Mouse (Mus musculus) embryonic facial prominence, embryonic 15.5 days (tissue): ENCODE results near the gene Lrp11. TPM values are rescaled to one million over a fixed set of nuclear protein-coding genes. Genes with fewer than 3 reads are reported as not detected.
A peak's percentile ranks its signal among the peaks of the same experiment; 100 is the strongest.

Source experiments
- ATAC-seq: fragments of 200-750 bp; cut with Nextera tagmentation; 2 replicates; pipeline ENCODE4 v1.8.0; 2017; ENCODE audit warnings: low read depth, moderate TSS enrichment; ENCODE audit not compliant: insufficient number of reproducible peaks, low FRiP score, low TSS enrichment
- H3K27ac ChIP-seq: fragments of 300-500 bp; sonication (generic); replicated peaks from 2 replicates; pipeline ENCODE4 v1.5.1; 2015; ENCODE audit warnings: mild to moderate bottlenecking, inconsistent platforms
- H3K27me3 ChIP-seq: fragments of 300-500 bp; sonication (generic); 2 replicates; pipeline ENCODE4 v1.6.1; 2015; ENCODE audit warnings: inconsistent platforms
- H3K36me3 ChIP-seq: fragments of 300-500 bp; sonication (generic); 2 replicates; pipeline ENCODE4 v1.6.1; 2015; ENCODE audit warnings: mild to moderate bottlenecking, inconsistent platforms
- H3K4me1 ChIP-seq: fragments of 300-500 bp; sonication (generic); 2 replicates; pipeline ENCODE4 v1.6.1; 2015; ENCODE audit warnings: inconsistent platforms
- H3K4me2 ChIP-seq: fragments of 300-500 bp; sonication (generic); replicated peaks from 2 replicates; pipeline ENCODE4 v1.6.1; 2015; ENCODE audit warnings: mild to moderate bottlenecking, inconsistent platforms
- H3K4me3 ChIP-seq: fragments of 300-500 bp; sonication (generic); replicated peaks from 2 replicates; pipeline ENCODE4 v1.5.1; 2015; ENCODE audit warnings: mild to moderate bottlenecking, inconsistent platforms
- H3K9ac ChIP-seq: fragments of 300-500 bp; sonication (generic); 2 replicates; pipeline ENCODE4 v1.6.1; 2015; ENCODE audit warnings: inconsistent platforms
- H3K9me3 ChIP-seq: fragments of 300-500 bp; sonication (generic); replicated peaks from 2 replicates; pipeline ENCODE4 v1.6.1; 2016; ENCODE audit warnings: inconsistent platforms
- WGBS: fragments of 180-500 bp; shearing (Covaris S2); methylation state at CpG from one replicate; pipeline ENCODE4 v1.1.7; 2015; 5-methylcytosine and 5-hydroxymethylcytosine counted together
- polyA plus RNA-seq: library from polyadenylated mRNA; unstranded; fragments of >200 nt; fragmentation: Nextera tagmentation; extraction: Ambion mirVana; gene quantifications from 2 replicates; pipeline ENCODE4 v1.2.1, GENCODE M21; 2015

The Lrp11 gene
- polyA plus RNA-seq, 1 experiment from 2014 or later = 4.0 TPM

- no peak for ATAC-seq
- WGBS = 90% methylated on average over 3 of the region's 3 CpGs
- H3K9ac ChIP-seq = no peak overlapping the region
Measured at GRCm38 (mm10) chr10:7623861-7624518, 34.4 kb downstream of the Lrp11 start.

DNA sequence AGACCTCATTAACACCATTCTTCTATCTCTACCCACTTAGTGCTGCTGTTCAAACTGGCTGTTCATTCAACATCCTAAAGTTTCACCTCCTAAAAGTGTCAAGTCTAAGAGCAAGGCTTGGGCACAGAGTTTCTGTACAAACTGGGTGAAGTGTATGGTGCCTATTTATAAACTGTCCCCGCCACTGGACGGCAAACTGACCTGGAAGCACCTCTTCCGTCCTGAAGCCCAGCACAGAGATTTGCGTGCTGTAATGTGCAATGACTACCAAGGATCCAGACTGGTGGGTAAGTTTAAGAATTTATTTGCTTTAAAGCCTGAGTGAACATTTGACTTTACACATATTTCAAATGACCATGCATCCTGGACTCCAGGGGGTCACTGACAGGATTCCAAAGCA, 39.5 kb downstream of the Lrp11 start:
- Histone ChIP-seq H3K4me3 (no peak overlapping the region), H3K36me3 (peaks cover 10% of the 10 kb centered on the region; the same call in 1 of the 2 replicates), H3K27ac (no peak overlapping the region), H3K27me3 (no peaks in the 10 kb centered on the region), H3K9ac (no peak overlapping the region), H3K9me3 (no peaks in the 10 kb centered on the region), H3K4me1 (no peaks in the 10 kb centered on the region), H3K4me2 (no peak overlapping the region)
- no peak for ATAC-seq
- 89% methylated on average over 4 of the region's 4 CpGs for WGBS

More at GRCm38 (mm10) chr10:7623861-7624518, 34.4 kb downstream of the Lrp11 start:
- no peaks in the 10 kb centered on the region for H3K9me3 ChIP-seq
- no peaks in the 10 kb centered on the region for H3K4me1 ChIP-seq
- no peak overlapping the region for H3K4me2 ChIP-seq
- H3K4me3 ChIP-seq = no peak overlapping the region
- H3K27ac ChIP-seq = no peak overlapping the region
- H3K27me3 ChIP-seq = no peaks in the 10 kb centered on the region
- peaks cover 1% of the 10 kb centered on the region; the same call in 1 of the 2 replicates for H3K36me3 ChIP-seq

- 80% methylated on average over 5 of the region's 5 CpGs for WGBS
- Histone ChIP-seq H3K27ac (no peak overlapping the region), H3K9ac (no peak overlapping the region), H3K27me3 (no peaks in the 10 kb centered on the region), H3K9me3 (no peaks in the 10 kb centered on the region), H3K36me3 (peaks cover 10% of the 10 kb centered on the region; the same call in 1 of the 2 replicates), H3K4me3 (no peak overlapping the region), H3K4me2 (no peak overlapping the region), H3K4me1 (no peaks in the 10 kb centered on the region)
- ATAC-seq = no peak
Measured at GRCm38 (mm10) chr10:7630286-7630685, 40.7 kb downstream of the Lrp11 start.

DNA sequence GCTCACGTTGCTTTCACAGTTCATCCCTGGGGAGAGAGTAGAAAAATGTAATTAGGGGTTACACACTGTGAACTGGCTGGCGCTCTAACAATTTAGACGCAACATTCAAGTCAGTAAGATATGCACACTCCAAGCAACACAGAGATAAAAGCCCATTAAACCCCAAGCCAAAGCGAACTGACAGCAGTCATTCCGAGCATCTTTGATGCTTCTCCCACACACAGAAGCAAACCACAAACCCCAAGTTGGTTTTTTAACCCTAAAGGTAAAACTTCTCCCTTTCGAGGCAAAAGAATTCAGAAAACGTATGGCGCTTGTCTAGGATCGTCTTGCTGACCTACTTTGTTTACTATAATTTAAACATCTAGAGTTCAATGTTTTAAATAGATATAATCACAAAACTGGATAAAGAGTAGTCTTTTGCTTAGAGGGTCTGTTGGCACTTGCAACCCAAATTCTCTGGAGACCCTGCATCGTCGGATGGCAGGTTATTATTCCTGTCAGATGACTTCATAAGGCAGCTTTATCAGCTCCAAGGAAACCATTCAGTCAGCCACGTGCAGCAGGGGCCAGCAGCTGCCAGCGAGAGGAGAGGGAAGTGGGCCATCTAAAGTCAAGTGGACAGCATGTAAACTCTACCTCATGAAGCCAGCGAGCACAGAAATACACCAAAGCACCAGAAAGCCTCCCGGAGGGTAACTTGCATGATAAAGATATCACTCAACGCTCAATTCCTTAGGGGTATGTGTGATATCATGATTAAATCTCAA, 41.5 kb downstream of the Lrp11 start:
- H3K36me3 ChIP-seq = peaks cover 10% of the 10 kb centered on the region; the same call in 1 of the 2 replicates
- H3K27ac ChIP-seq = no peak overlapping the region
- no peaks in the 10 kb centered on the region for H3K9me3 ChIP-seq
- no peak overlapping the region for H3K4me3 ChIP-seq
- H3K4me1 ChIP-seq = no peaks in the 10 kb centered on the region
- no peak overlapping the region for H3K9ac ChIP-seq
- 63% methylated on average over 16 of the region's 16 CpGs for WGBS
- no peaks in the 10 kb centered on the region for H3K27me3 ChIP-seq
- no peak overlapping the region for H3K4me2 ChIP-seq
- ATAC-seq = no peak

DNA sequence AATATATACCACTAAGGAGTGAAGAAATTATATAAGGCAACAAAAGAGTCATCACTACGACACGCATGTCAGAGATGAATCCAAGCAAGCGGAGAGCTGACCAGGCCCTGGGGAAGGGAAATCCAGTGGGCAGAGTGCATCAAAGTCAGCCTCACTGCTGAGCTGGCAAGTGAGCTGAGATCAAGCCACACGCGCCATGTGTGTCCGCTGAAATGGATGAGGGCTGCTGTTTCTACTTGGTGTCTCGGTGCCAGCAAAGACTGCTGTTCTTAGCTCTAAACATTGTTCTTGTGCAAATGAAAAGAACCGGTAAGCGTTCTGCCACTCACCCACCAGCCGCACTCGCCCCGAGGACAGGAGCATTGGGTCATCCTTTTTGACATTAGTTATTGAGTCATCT, 50.8 kb downstream of the Lrp11 start:
- H3K27ac ChIP-seq = no peak overlapping the region
- H3K9me3 ChIP-seq = no peaks in the 10 kb centered on the region
- H3K4me1 ChIP-seq = no peaks in the 10 kb centered on the region
- H3K27me3 ChIP-seq = no peaks in the 10 kb centered on the region
- no peak overlapping the region for H3K4me2 ChIP-seq
- H3K4me3 ChIP-seq = no peak overlapping the region
- H3K9ac ChIP-seq = no peak overlapping the region
- ATAC-seq = no peak
- 94% methylated on average over 12 of the region's 12 CpGs for WGBS
- peaks cover 66% of the 10 kb centered on the region for H3K36me3 ChIP-seq

- H3K9ac ChIP-seq = no peak overlapping the region
- H3K4me1 ChIP-seq = no peaks in the 10 kb centered on the region
- no peak for ATAC-seq
- peaks cover 52% of the 10 kb centered on the region for H3K36me3 ChIP-seq
- WGBS = 89% methylated on average over 2 of the region's 2 CpGs
- H3K27me3 ChIP-seq = no peaks in the 10 kb centered on the region
- no peak overlapping the region for H3K27ac ChIP-seq
- no peak overlapping the region for H3K4me2 ChIP-seq
- no peak overlapping the region for H3K4me3 ChIP-seq
- no peaks in the 10 kb centered on the region for H3K9me3 ChIP-seq
Measured at GRCm38 (mm10) chr10:7645911-7646310, 56.3 kb downstream of the Lrp11 start.

GRCm38 (mm10) chr10:7649059-7649458, 59.5 kb downstream of the Lrp11 start:
- H3K4me3 ChIP-seq = no peak overlapping the region
- peaks cover 30% of the 10 kb centered on the region for H3K36me3 ChIP-seq
- H3K9me3 ChIP-seq = no peaks in the 10 kb centered on the region
- no peak overlapping the region for H3K4me2 ChIP-seq
- ATAC-seq = no peak
- WGBS = 85% methylated on average over 4 of the region's 4 CpGs
- H3K4me1 ChIP-seq = no peaks in the 10 kb centered on the region
- no peak overlapping the region for H3K9ac ChIP-seq
- no peak overlapping the region for H3K27ac ChIP-seq
- no peaks in the 10 kb centered on the region for H3K27me3 ChIP-seq

DNA sequence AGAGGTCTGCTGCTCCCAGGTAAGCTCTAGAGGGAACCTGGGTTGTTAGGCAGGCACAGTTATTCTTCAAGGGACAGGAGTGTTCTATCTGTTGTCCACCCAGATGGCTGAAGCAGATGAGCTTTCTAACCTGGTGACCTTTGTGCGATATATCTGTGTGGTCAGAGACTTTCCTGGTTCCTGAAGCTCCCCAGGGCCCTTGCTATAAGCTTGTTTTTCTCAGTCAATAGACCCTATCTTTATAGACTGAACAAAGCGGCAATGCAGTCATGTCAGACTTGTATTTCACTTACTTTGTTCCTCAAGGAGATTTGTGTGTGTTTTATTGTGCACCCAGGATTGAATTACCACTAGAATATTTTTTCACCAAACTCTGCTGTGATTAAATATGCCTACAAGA, 61.5 kb downstream of the Lrp11 start:
- Histone ChIP-seq H3K27ac (no peak overlapping the region), H3K9ac (no peak overlapping the region), H3K4me2 (no peak overlapping the region), H3K4me1 (no peaks in the 10 kb centered on the region), H3K4me3 (no peak overlapping the region), H3K27me3 (no peaks in the 10 kb centered on the region), H3K9me3 (no peaks in the 10 kb centered on the region), H3K36me3 (peaks cover 25% of the 10 kb centered on the region)
- no peak for ATAC-seq
- 93% methylated on average over 2 of the region's 2 CpGs for WGBS

DNA sequence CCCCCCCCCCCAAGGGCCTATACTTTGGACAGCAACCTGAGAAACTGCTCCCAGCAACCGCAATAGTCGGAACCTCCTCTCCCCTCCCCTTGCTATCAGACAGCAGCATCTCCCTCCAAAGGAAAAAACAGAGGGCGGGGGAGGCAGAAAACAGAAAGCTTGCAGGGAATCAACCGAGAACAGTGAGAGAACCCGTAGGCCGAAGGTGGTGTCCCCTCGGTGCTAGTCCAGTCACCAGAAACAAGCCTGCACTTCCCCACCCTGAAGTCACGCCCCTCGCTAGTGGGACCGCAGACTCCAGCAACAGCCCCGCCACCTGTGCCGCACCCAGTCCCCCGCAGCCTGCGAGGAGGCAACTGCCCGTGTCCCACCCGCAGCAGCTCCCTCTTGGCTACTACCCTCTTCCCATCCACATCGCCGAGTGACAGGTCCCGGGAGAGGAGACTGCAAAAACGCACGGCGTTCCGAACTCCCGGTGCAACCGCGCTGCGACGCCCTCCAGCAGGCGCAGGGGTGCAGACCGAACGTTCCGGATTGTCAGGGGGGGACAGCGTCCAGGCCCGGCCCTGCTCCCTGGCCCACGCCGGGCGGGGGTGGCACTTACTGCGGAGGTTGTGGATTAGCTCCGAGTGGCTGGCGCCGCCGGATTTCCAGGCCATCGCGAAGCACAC, 73.0 kb downstream of the Lrp11 start:
- no peaks in the 10 kb centered on the region for H3K36me3 ChIP-seq
- peak overlapping the region; percentile 80 for H3K4me3 ChIP-seq
- peak; percentile 87 for ATAC-seq
- H3K4me2 ChIP-seq = peak overlapping the region; percentile 89
- peaks cover 7% of the 10 kb centered on the region for H3K4me1 ChIP-seq
- WGBS = under 1% methylated on average over 44 of the region's 44 CpGs
- peak overlapping the region; percentile 92 for H3K27ac ChIP-seq
- H3K9me3 ChIP-seq = no peaks in the 10 kb centered on the region
- peak overlapping the region; percentile 62 for H3K9ac ChIP-seq
- H3K27me3 ChIP-seq = no peaks in the 10 kb centered on the region

GRCm38 (mm10) chr10:7663159-7664026, 73.8 kb downstream of the Lrp11 start:
- peak overlapping the region; percentile 92 for H3K27ac ChIP-seq
- H3K36me3 ChIP-seq = no peaks in the 10 kb centered on the region
- WGBS = under 1% methylated on average over 56 of the region's 64 CpGs
- H3K4me2 ChIP-seq = peak overlapping the region; percentile 89
- H3K4me1 ChIP-seq = peaks cover 13% of the 10 kb centered on the region
- ATAC-seq = peak; percentile 94
- H3K9me3 ChIP-seq = no peaks in the 10 kb centered on the region
- peak overlapping the region; percentile 62 for H3K9ac ChIP-seq
- no peaks in the 10 kb centered on the region for H3K27me3 ChIP-seq
- peak overlapping the region; percentile 80 for H3K4me3 ChIP-seq
